Mouse (Mus musculus): ENCODE data around the gene Rbpjl.

Rbpjl gene

DNA sequence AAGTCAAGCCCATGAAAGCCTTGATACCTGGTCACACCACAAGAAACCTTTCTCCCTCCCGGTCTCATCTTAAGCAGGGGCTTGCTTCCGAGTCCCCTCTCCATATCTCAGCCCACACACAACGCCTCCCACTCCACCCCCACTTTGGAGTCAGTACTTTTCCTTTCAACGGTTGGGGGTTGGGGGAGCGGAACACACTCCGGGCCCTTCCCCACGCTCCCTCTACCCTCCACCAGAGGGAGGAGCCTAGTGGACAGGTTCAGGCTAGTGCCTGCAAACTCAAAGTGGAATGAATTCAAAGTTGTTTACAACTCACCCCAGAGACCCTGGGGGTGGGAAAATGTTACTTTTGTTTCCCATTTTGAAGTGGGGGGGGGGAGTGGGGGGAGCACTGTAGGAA is 27.8 kb downstream of the Rbpjl start:
- DNase-seq = no peak

DNA sequence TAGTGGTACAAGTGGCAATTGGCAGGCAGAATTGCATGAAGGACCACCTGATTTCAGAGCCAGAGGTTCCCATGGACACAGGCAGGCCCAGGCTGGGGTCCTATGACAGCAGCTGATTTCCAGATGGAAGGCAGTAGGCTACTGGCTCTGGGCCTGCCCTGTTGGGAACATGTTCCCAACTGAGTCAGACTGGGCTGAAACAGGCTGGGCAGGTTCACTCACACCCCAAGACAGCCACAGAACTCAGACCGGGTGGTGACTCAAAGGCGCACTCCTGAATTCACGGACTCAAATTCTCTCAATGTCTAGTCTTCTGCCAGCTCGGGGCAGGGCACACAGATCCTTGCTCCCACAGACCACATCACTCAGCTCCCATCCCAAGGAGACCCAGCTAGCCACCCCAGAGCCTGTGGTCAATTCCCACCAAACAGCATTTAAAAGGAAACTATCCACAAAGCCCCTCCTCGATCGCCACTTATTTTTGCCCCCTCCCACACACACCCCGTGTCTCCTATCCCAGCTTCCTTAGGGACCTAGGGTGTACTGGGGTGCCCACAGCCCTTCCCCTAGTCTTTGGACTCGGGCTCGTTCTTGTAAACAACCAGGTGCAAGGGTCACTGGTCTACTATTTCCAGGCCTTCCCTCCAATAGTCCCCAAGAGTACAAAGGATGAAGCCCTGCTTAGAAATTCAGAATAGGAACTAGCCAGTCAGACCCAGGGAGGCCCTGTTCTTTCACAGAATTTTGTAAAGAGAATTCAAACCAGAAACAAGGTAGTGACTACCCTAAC is 28.9 kb downstream of the Rbpjl start:
- no peak for DNase-seq

DNA sequence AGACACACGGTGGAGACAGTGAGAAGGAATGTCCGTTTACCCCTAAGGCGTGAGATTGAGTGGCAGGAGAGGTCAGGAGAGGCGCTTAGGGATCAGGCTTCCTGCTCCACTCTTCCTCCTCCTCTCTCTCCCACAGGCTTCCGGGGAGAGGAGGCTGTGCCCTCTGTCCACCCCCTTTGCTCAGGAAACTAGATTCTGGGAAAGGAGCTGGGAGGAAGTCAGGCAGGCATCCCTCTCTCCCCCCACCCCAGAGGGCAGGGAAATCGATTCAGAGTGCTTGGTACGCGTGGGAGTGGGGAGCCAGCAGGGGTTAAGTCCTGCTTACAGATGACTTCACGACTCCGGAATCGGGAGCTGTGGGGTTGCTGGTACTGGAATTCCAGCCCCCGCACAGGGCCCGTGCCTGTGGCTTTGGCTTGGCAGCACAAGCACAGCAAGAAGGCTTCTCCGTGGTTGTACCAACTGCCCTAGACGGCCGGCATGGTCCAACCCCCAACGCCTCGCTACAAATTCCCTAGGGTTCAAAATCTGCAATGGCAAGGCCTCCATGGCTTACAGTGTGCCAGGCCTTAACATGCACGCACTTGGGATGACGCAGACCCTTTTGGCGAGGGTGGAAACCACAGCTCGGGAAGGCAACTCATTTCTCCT is 29.7 kb downstream of the Rbpjl start:
- no peak for DNase-seq

DNA sequence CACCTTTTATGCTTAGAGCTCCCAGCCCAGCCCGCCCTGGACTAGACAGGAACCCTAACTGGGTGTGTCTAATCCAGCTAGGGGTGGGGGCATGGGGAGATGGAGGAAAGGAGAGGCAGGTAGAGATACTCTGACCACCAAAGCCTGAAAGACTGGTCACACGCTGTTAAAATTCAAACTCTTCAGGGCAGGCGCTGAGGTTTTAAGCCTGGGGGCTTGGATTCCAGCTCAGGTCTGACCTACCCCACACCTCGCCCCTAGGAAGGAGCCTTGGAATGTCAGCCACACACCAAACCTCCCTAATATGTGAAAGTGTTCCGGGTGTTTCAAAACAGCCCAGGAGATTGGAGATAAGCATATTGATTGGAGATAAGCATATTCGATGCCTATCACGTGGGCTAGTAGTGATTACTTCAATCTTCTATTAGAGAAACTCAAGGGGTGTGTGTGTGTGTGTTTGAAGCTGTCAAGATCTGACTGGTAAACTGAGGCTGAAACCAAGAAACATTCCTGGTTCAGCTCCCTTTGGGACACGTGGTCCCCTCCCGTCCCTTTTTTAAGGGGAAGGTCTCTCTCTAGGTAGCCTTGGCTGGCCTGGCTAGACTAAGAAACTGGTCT is 30.4 kb downstream of the Rbpjl start:
- no peak for DNase-seq

DNA sequence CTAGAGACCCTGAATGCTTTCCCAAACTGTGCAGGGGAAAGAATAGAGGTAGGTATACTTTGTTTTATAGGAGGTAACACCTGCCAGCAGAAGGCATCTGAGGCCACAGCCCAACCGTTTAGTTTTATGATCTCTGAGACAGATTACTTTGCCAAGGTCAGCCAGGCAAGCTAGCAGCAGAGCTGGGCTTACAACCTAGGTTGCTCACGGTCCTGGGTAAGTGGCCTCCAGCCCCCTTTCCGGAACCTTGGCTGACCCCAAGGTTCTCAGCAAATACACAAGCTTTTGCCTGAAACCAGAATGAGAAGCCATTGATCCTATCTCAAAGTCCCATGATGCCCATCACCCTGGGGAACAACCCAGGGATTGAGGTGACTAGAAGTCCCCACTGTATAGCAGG is 31.7 kb downstream of the Rbpjl start:
- DNase-seq = no peak

DNA sequence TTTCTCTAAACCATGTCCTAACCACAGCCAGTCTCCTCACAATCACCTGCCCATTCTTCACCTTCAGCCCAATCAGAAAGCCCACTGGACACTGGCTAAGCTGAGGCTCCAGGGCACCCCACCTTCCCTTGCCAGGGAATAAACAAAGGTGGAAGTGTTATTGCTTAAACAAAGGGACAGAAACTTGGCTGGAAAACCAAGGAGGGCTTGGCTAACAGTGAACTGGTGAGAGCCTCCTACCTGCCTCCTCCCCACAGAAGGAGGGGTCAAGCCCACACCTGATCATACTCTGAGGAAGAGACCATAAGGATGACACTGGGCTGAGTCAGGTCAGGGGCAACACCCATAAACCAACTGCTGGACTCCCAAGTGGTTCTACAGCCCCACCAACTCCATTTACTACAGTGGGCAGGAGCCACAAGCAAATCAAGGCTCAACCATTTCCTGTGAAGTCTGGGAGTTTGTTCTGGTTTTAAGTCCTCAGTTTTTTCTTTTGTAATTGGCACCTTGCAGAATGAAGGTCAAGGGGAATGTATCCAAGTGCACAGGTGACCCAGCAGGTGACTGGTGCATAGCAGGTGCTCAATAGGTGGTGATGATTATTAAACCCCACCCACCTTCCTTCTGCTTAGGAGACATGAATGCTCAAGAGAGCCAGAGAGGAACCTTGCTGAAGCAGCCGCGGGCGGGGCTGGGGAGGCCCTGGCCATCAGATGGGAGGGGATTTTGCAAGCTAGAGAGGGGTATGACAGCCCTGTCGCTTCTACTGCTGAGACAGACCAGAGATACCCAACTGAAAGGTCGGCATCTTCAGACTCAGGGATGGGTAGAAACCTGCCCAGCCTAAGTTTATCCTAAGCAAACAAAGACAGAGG is 32.5 kb downstream of the Rbpjl start:
- no peak for DNase-seq

DNA sequence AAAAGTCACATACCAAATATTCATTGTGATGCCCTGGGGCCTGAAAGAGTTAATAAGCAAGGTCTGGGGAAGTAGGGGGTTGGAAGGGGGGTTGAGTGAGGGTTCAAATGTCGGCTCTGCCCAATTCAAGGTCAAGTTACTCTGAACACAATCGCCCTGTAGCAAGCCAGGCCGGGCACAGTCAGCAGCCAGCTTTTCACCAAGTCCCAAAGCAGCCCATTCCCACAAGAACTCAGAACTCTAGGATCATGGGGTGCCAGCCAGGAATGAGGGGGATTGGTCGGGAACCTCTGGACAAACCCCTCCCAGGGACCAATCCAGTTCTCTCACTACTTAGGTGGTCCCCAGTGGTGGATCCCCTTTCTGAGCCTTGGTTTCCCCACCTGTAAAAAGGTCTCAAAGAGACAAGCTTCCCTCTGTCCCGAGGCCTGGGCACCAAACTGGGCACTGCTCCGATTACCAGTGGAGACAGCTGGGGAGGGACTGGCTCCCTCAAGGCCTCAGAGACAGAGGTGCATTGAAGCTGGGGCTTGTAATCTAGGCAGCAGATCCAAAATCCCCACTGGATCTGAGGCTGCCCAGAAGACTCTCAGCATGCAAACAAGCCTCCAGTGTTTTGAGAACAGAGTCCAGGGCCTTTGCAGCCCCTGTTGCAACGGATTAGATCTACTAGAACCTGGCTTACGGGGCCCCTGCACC is 33.4 kb downstream of the Rbpjl start:
- DNase-seq = no peak

DNA sequence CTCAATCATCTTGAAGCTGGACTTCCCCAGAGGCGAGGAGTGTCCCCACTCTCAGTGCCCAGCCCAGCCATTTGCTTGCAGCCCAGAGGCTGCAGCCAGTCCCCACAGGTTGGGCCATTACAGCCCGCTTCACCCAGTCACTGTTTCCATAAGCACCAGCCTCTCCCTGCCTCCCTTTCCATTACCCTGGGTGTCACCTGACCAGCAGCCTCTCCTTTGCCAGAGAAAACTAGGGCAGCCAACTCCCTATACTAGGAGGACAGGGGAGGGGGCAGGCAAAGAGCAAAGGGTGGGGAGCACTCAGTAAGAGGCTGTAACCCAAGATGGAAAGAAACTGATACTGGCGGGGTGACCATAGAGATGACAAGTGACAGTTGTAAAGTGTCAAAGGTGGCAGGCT is 34.0 kb downstream of the Rbpjl start:
- no peak for DNase-seq

DNA sequence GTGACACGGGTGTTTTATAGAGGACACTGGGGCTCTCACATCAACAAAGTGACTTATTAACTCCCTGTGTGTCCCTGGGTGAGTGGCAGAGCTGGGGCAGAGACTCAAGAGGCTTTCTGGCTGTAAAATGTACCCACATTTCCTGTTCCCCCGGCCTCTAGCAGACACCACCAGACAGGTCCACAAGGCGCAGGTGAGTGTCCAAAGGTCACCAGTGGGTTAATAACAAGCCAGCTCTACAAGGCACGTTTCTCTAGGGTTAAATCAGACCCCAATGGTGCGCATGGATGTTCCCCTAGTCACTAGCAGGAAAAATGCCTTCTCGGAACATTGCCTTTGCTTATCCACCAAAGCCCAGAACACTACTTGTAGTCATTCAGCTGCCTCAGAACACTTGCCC is 34.8 kb downstream of the Rbpjl start:
- no peak for DNase-seq

DNA sequence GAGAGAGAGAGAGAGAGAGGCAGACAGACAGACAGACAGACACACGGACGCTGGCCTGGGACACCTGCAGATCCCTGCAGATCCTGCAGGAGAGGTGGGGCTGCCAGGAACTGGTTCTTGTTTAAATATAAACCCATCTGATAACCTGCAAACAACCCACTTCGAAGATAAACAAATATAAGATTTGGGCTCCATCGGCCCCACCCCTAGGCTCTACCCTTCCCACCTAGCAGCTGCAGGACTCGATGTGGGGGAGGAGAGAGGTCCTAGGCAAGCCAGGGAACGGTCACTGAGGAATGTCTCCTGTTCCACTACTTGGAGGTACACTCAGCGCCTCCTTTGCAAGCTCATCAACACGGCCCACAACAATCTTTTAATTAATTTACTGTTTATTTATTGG is 35.3 kb downstream of the Rbpjl start:
- DNase-seq = no peak

DNA sequence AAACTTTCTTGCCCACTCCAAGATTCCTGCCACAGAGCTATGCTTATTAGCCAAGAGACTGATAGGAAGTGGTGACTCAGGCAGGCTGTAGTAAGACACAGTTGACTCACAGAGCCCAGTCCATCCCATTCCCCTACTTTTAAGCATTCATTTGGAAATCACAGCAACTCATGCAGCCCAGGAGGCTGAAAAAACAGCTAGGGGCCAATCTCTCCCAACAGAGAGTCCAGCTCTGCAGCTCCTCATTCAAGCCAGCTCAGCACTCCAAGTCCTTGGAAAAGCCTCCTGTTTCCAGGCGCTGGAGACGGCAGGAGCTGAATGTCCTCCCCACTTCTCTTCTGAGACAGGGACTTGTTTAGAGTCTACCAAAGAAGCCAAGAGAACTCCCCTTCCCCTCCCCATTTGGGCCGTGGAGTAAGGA is 36.1 kb downstream of the Rbpjl start:
- no peak for DNase-seq

DNA sequence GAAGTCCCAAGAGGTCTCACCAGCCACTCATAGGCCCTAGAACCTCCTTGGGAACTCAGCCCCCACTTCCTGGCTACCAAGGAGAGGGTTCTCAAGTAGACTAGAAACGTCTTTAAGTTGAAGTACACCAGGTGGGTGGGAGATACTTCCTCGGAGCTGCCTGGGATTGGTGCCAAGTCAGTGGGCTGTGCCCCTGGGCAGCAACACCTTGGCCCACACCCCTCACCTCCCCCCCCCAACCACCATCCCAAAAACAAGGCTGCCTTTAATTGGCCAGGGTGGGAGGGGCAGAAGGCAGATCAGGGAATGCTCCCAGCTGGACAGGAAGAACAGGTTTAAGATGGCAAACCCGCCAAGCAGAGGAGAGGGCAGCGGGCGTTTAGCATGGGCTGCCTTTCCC is 37.4 kb downstream of the Rbpjl start:
- DNase-seq = no peak

DNA sequence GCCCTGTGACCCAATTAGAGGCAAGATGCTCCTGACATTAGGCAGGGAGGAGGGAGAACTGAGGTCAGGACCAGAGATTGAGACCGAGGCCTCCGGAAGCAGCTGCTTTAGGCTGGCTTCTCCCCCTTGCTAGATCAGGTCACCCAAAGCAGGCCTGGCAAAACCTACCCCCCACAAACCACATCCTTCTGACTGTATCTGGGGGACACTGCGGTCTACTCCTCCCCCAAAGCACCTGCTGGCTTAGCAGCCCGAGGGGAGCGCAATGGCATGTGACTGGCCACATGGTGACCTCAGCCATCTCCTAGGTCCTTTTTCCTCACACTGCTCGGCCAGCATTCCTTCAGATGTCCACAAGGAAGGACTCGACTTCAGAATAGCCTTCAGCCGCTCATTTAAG is 38.2 kb downstream of the Rbpjl start:
- DNase-seq = no peak

DNA sequence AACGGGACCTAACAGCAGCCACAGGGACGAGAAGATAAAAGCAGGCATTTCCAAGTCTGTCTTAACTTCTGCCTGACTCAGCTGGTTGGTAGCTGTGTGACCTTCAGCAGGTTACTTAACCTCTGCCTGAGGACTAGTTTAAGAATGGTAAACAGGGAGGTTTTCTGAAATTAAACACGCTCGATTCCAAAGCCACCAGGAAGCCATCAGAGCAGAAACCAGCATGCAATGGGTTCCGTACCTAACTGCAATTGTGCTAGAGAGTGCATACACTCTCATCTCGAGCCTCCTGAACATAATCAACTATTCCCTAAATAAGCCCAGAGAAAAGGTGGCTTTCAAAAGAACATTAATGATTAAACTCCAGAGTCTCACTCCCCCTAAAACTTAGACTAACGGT is 38.8 kb downstream of the Rbpjl start:
- DNase-seq = no peak

DNA sequence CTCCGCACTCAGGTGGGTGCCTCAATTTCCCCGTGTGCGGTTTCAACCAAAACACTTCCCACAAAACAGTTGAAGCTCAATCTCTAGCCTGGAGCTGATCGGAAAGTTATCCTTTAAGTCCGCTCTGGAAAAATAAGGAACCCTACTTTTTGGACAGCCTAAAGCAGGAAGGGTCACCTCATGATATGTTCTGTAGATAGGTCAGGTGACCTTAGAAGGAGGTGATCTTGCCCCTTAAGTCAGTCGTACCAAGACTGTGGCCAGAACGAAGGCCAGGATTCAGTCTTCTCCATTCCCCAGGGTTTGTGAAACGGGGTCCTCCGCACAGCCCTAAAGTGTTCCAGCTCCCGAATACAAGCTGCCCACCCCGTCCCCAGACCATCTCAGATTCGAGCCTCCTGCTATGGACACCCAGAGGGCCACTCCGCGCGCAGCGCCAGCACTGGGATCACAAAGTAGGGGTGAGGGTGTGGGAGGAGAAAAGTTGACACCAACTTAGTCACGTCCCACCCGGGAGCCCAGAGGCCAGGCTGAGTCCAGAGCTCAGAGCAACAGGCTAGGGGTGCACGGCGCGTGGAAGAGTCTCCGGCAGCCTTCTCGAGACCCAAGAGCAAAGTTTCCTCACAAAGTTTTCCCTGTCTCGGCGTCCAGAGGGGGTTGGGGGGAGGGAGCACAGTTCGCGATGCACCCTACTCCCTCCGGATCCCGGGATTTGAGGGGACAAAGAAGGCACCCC is 39.5 kb downstream of the Rbpjl start:
- no peak for DNase-seq

DNA sequence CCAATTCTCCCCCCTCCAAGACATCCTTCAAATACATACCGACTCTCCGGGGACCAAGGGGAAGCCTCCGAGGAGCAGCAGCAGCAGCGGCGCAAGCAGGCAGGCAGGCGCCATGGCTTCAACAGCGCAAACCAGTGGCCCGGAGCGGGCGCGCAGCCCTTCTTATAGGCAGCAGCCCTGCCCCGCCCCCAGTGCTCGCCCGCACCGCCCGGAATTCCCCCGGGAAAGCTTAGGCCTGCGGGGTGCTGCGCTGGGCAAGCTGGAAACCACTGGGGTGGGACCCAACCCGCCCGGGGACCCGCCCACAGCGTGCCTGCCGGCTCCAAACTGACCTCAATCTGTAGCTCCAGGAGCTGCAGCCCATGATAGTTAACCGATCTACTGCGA is 40.1 kb downstream of the Rbpjl start:
- no peak for DNase-seq

DNA sequence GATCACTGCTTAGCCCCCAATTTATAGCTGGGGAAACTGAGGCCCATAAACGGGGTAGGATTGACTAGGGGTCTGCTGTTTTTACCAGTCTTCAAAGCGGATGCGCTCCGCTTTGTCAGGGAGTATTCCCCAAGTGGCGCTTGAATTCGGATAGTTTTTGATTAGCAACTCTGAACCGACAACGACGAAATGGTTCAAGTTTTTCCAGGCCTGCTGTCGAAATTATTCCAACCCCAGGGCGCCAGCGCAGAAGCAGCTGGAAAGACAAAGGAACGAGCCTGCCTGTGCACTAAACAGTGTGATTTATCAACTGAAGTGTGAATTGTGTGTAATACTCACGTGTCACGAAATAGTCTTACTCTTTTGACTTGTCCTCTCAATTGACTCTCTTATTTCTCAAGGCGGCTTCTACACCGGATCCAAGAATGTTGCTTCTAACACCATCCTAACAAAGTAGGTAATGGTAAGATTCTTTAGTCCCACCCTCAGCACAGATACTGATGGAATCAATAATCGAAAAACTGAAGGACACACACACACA is 40.6 kb downstream of the Rbpjl start, which contains the start of gene Sdc4:
TSS of gene Sdc4 (minus strand) at position 428 of the 541 bp plus-strand sequence.
- DNase-seq = no peak

DNA sequence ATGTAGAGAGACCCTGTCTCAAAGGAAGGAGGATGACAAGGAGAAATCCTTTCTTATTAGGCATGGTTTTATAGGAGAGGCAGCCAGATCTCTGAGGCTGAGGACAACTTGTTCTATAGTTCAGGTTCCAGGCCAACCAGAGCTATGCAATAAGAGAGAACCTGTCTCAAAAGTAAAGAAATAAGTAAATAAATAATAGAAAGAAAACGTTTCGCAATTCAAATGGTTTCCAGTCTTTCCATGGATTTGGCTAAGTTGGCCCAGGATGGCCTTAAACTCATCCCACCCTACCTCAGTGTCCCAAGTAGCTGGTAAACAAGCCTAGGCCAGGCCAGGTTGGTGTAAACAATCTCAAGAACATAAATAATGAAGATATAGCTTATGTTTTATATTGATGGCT is 41.8 kb downstream of the Rbpjl start:
- no peak for DNase-seq

DNA sequence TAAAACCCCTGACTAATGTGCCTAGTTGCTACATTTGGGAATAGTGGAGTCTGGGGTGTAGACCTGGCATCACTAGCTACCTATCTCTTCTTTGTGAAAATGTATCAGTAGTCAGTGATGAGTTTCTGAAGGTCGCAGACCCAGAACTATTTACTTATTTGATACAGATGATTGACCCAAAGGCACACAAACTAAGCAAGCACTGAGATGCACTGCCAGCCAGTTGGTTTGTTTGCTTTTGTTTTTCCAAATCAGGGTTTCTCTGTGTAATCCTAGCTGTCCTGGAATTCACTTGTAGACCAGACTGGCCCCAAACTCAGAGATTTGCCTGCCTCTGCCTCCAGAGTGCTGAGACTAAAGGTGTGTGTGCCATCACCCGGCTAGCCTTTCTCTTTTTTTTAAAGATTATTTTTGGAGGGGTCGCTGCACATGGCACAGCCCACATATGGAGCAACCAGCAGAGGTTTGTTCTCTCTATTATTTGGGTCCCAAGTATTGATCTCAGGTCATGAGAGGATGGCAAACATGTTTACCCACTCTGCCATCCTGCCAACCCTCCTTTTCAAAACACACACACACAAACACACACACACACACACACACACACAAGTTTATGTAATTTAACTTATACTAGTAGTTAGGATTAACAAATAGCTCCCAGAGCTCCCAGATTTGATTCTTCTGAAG is 42.6 kb downstream of the Rbpjl start:
- no peak for DNase-seq

DNA sequence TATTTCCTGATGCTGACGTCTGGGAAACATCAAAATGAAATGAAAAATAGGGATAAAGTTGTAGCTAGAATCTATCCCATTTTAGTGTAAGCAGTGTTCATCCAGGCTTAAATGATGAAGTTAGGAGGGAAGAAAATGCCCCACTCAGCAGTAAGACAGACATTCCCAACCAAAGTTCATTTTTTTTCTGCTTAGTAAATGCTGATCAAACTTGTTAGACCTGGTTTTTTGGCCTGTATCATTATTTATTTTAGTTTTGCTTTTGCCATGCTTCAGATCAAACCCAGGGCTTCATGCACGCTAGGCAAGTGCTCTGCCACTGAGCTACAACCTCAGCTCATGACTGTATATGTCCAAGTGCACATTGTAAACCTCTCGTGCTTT is 43.1 kb downstream of the Rbpjl start:
- no peak for DNase-seq

DNA sequence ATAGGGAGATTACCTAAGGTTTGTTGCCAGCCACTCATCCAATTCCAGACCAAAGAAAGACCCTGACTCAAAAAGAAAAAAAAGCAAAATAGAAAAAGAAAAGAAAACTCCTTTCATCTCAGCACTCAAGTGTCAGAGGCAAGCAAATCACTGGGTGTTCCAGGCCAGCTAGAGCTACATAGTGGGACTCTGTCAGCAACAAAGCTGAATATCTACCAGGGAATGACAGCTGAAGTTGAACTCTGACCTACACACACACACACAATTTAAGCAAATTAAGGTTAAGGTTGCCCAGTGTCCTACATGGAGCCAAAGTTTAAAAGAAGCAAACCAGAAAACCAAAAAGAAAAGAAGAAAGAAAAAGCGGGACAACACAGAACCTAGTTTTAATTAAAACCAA is 45.2 kb downstream of the Rbpjl start:
- DNase-seq = no peak
